Comparison of ENCODE assay signal across 9 mouse cellular contexts in genomic region chr3:138405341-138405740, GRCm38 (mm10). TPM values are rescaled to one million over a fixed set of nuclear protein-coding genes. Genes with fewer than 3 reads are reported as not detected.
DNase-seq lines count a peak whose midpoint lies in the region; ATAC-seq and TF ChIP-seq lines count a peak whose summit lies in the region.
"Had no signal": no experiment of that assay in that cellular context is flagged by ENCODE, and none has a peak within 500 bp of the region (broad histone marks: within the 10 kb centered on the region; RNA-seq: fewer than 3 reads in every experiment).

No protein-coding gene starts in this region.

- no peaks in the 10 kb centered on the region for H3K4me1 ChIP-seq in forebrain, postnatal 0 days (ENCODE audit: insufficient read depth)
- no peaks in the 10 kb centered on the region for H3K4me1 ChIP-seq in forebrain, embryonic 15.5 days
- H3K4me1 ChIP-seq: midbrain, embryonic 12.5 days had no signal

- peak; percentile 66 for DNase-seq in forebrain, postnatal 0 days
- DNase-seq in urinary bladder, adult 18-20 months (ENCODE audit: low spot score in 2 of 2): peak; percentile 25 to 30
- no peak for DNase-seq in urinary bladder, adult 2 months (ENCODE audit: low spot score)
- DNase-seq in frontal cortex, postnatal 10 days (ENCODE audit: low spot score in 2 of 2): peak; percentile 7 to 21
- DNase-seq in layer of hippocampus, adult 18-20 months (ENCODE audit: low spot score in 2 of 2): peak; percentile 16 to 76
- peak; percentile 75 for DNase-seq in lung, postnatal 36 days

- no peak for ATAC-seq in forebrain, postnatal 0 days
- ATAC-seq in forebrain, embryonic 15.5 days (replicated peaks): no peak
- ATAC-seq in granulocyte monocyte progenitor cell, adult 5-6 weeks (replicated peaks; ENCODE audit: poor library complexity, severe bottlenecking): no peak

- H3K27ac ChIP-seq in forebrain, postnatal 0 days (ENCODE audit: low read depth, low read length): no peak overlapping the region
- no peak overlapping the region for H3K27ac ChIP-seq in forebrain, embryonic 15.5 days (replicated peaks)
- H3K27ac ChIP-seq: midbrain, embryonic 12.5 days had no signal

- no peak overlapping the region for H3K4me2 ChIP-seq in forebrain, postnatal 0 days (ENCODE audit: low read depth)
- H3K4me2 ChIP-seq in forebrain, embryonic 15.5 days (replicated peaks): no peak overlapping the region
- H3K4me2 ChIP-seq: midbrain, embryonic 12.5 days had no signal

- no peak overlapping the region for H3K4me3 ChIP-seq in forebrain, postnatal 0 days (ENCODE audit: low read depth, low read length)
- H3K4me3 ChIP-seq in forebrain, embryonic 15.5 days: no peak overlapping the region
- H3K4me3 ChIP-seq: midbrain, embryonic 12.5 days had no signal

- no peaks in the 10 kb centered on the region for H3K36me3 ChIP-seq in forebrain, postnatal 0 days (ENCODE audit: insufficient read depth)
- no peaks in the 10 kb centered on the region for H3K36me3 ChIP-seq in forebrain, embryonic 15.5 days
- H3K36me3 ChIP-seq: midbrain, embryonic 12.5 days had no signal

- H3K9me3 ChIP-seq in forebrain, postnatal 0 days (ENCODE audit: low read length): no peaks in the 10 kb centered on the region
- no peaks in the 10 kb centered on the region for H3K9me3 ChIP-seq in forebrain, embryonic 15.5 days
- H3K9me3 ChIP-seq: midbrain, embryonic 12.5 days had no signal

- WGBS in forebrain, postnatal 0 days: 44% methylated on average over 3 of the region's 3 CpGs
- 49% methylated on average over 3 of the region's 3 CpGs for WGBS in forebrain, embryonic 15.5 days

- no peaks in the 10 kb centered on the region for H3K27me3 ChIP-seq in forebrain, postnatal 0 days (ENCODE audit: insufficient read depth, low read length)
- no peaks in the 10 kb centered on the region for H3K27me3 ChIP-seq in forebrain, embryonic 15.5 days
- H3K27me3 ChIP-seq: midbrain, embryonic 12.5 days had no signal

- peak; percentile 74 for TF ChIP-seq CTCF in forebrain, postnatal 0 days (IDR thresholded peaks at IDR 0.05; ENCODE audit: low read depth)

- H3K9ac ChIP-seq in forebrain, postnatal 0 days: no peak overlapping the region
- H3K9ac ChIP-seq in forebrain, embryonic 15.5 days (replicated peaks): no peak overlapping the region
- H3K9ac ChIP-seq: midbrain, embryonic 12.5 days had no signal

RNA-seq across cellular contexts. Expression of gene Adh4, which starts 9.9 kb away (rescaled TPM):
- total RNA-seq in forebrain, postnatal 0 days (2014; rRNA removed): not detected in 2 replicates
- not detected in 2 replicates for polyA plus RNA-seq in forebrain, postnatal 0 days (2015; fragmentation: Nextera tagmentation; extraction: Ambion mirVana)
- polyA plus RNA-seq in forebrain, embryonic 15.5 days (2015; fragmentation: Nextera tagmentation; extraction: Ambion mirVana): not detected in 2 replicates
- not detected in 2 replicates for polyA plus RNA-seq in urinary bladder, adult 2 months (2012; rRNA removed)
- not detected for total RNA-seq in layer of hippocampus, adult 18-20 months (2021)
- total RNA-seq in granulocyte monocyte progenitor cell, adult 5-6 weeks (2014; fragmentation: Nextera tagmentation): not detected in 2 replicates
- total RNA-seq in granulocyte monocyte progenitor cell, adult 5-6 weeks (2017): not detected in 2 replicates
- polyA plus RNA-seq: midbrain, embryonic 12.5 days had no signal

RNA-seq across cellular contexts. Expression of gene Adh5, which starts 37.6 kb away (rescaled TPM):
- total RNA-seq in forebrain, postnatal 0 days (2014; rRNA removed): 150 and 168 TPM in 2 replicates
- polyA plus RNA-seq in forebrain, postnatal 0 days (2015; fragmentation: Nextera tagmentation; extraction: Ambion mirVana): 230 and 273 TPM in 2 replicates
- 257 and 268 TPM in 2 replicates for polyA plus RNA-seq in forebrain, embryonic 15.5 days (2015; fragmentation: Nextera tagmentation; extraction: Ambion mirVana)
- polyA plus RNA-seq in urinary bladder, adult 2 months (2012; rRNA removed): 91.0 and 96.9 TPM in 2 replicates
- 10 to 100 TPM; 64.0 to 72.6 TPM for total RNA-seq in layer of hippocampus, adult 18-20 months (2021)
- 108 and 128 TPM in 2 replicates for total RNA-seq in granulocyte monocyte progenitor cell, adult 5-6 weeks (2014; fragmentation: Nextera tagmentation)
- total RNA-seq in granulocyte monocyte progenitor cell, adult 5-6 weeks (2017): 131 and 164 TPM in 2 replicates
